Mouse (Mus musculus): ENCODE measurements around the gene Sh2b3. TPM values are rescaled to one million over a fixed set of nuclear protein-coding genes. Genes with fewer than 3 reads are reported as not detected.

Sh2b3 gene
- polyA plus RNA-seq, 1 experiment from 2014 or later, result 7.7 TPM

Small RNA genes lying within 50 kb of the gene (microRNA-seq; reads per million reads assigned to microRNA genes)
- gene Mir7031, result not detected

Other genes with a start within 250 kb of the Sh2b3 start
- gene Aldh2, start 243.8 kb downstream of the Sh2b3 start, polyA plus RNA-seq (2015; fragmentation: Nextera tagmentation; extraction: Ambion mirVana), result 236 TPM in 2 replicates
- 4.5 and 5.3 TPM in 2 replicates for gene Acad12, start 218.7 kb downstream of the Sh2b3 start, polyA plus RNA-seq (2015; fragmentation: Nextera tagmentation; extraction: Ambion mirVana)
- 7.8 and 9.7 TPM in 2 replicates for gene Acad10, start 177.1 kb downstream of the Sh2b3 start, polyA plus RNA-seq (2015; fragmentation: Nextera tagmentation; extraction: Ambion mirVana)
- gene Brap, start 177.1 kb downstream of the Sh2b3 start, polyA plus RNA-seq (2015; fragmentation: Nextera tagmentation; extraction: Ambion mirVana), result 26.4 and 30.4 TPM in 2 replicates
- gene Atxn2, start 126.3 kb downstream of the Sh2b3 start, polyA plus RNA-seq (2015; fragmentation: Nextera tagmentation; extraction: Ambion mirVana), result 27.9 and 30.7 TPM in 2 replicates
- 38.1 and 44.6 TPM in 2 replicates for gene Pheta1, start 11.3 kb upstream of the Sh2b3 start, polyA plus RNA-seq (2015; fragmentation: Nextera tagmentation; extraction: Ambion mirVana)
- 4.3 and 4.8 TPM in 2 replicates for gene Cux2, start 212.5 kb upstream of the Sh2b3 start, polyA plus RNA-seq (2015; fragmentation: Nextera tagmentation; extraction: Ambion mirVana)

All from intestine, embryonic 16.5 days (tissue).